Mouse (Mus musculus) forebrain, embryonic 15.5 days (tissue): ENCODE results near the gene Nnat. TPM values are rescaled to one million over a fixed set of nuclear protein-coding genes. Genes with fewer than 3 reads are reported as not detected.

Experiments
- microRNA-seq: library from miRNA; unstranded; fragments of <30 nt; microRNA quantifications from one replicate; pipeline ENCODE4, GENCODE M21; 2016
- polyA plus RNA-seq: library from polyadenylated mRNA; unstranded; fragments of >200 nt; fragmentation: Nextera tagmentation; extraction: Ambion mirVana; gene quantifications from 2 replicates; pipeline ENCODE4 v1.2.1, GENCODE M21; 2015

Nnat gene
- polyA plus RNA-seq, 1 experiment from 2014 or later = 7,065 TPM

Small RNA genes lying within 50 kb of the gene (microRNA-seq; reads per million reads assigned to microRNA genes)
- gene Gm23134 = 22.2 reads per million, percentile 33 among the genes with 10 or more reads in this experiment

Other genes starting within 250 kb of the Nnat start
- 1.5 and 2.0 TPM in 2 replicates for gene Ghrh, start 212.6 kb upstream of the Nnat start, polyA plus RNA-seq
- gene Manbal, start 192.5 kb upstream of the Nnat start, polyA plus RNA-seq = 105 TPM in 2 replicates
- gene Src, start 141.6 kb upstream of the Nnat start, polyA plus RNA-seq = 35.6 and 37.9 TPM in 2 replicates
- 184 and 201 TPM in 2 replicates for gene Blcap, start 11.2 kb downstream of the Nnat start, polyA plus RNA-seq
- 81.1 and 82.5 TPM in 2 replicates for gene Ctnnbl1, start 177.3 kb downstream of the Nnat start, polyA plus RNA-seq